Mouse (Mus musculus): ENCODE measurements around the gene Ch25h.

DNA sequence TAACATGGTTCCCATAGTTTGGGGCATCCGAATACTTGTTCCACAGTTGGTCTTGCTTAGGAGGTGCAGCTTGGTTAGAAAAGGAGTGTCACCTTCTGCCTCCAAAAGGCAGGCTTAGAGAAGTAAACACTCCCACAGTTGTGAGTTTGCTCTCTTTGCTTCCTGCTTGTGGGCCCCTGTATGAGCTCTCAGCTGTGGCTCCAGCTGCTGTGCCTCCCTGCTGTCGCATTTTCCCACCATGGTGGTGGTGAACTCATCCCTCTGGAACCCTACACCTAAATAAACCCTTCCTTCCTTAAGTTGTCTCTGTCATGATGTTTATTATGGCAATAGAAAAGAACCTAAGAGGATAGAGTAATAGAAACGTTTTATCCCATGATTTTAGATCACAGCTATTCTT lies 6.2 kb downstream of the Ch25h start:
- TF ChIP-seq CTCF (IDR thresholded peaks at IDR 0.05; ENCODE audit: low read depth) (no peak), EP300 (IDR thresholded peaks at IDR 0.05; ENCODE audit: low read depth) (no peak)

All from liver, postnatal 0 days (tissue).